Mouse (Mus musculus) ES-CJ7 (cell line): ENCODE results near the gene Tenm4.

Source experiments
- DNase-seq: peaks from one replicate; pipeline ENCODE4 v3.0.0; 2011; ENCODE audit warnings: low read depth, low spot score

Tenm4 gene

DNA sequence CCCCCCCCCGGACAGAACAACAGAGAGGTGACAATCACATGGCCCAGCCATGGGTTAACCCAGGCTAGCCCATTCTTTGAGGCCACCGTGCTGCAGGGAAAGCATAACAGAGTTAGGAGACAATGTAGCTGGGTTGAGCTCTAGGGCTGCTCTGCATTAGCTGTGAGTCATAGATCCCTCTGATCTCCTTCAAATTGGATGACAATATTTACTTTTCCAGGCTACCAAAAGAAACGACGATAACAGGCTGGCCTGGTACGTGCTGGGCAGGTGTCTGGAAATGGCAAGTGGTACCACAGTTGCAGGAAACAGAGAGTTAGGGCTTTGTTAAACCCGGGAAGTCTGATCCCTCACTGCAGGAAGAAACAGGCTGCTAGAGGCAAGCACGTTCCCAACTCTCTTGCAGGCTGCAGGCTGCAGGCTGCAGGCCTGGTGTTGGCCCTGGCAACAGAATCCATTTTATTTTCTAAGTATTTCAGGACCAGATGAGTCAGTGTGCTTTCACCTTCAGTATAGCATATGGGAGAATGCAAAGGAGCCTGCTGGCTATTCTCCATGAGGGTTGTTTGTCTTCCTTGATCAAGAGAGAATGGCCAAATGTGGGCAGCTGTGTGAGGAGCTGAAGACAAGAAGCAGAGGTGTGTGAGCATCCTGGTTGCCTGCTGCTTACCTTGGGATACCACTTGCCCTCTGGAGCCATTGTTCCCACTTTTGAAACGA is 353.6 kb downstream of the Tenm4 start:
- DNase-seq, result no peak

DNA sequence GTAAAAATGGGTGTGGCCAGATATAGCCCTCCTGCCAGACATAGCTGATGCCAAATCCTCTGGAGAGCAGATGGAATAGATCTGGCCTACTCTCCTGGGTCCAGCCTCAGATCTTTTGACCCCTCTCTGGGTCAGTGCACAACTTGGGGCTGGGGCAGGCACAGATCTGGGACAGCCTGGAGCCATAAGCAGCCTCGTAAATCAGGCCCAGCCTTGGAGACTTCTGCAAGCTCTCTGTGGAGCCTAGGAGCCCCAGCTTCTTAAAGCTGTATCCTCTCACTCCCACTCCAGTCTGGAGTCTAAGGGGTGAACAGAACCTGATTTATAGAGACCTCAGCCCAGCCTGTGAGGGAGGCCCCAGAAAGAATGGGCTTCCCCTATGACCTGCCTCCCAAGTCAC is 354.3 kb downstream of the Tenm4 start:
- DNase-seq, result no peak

DNA sequence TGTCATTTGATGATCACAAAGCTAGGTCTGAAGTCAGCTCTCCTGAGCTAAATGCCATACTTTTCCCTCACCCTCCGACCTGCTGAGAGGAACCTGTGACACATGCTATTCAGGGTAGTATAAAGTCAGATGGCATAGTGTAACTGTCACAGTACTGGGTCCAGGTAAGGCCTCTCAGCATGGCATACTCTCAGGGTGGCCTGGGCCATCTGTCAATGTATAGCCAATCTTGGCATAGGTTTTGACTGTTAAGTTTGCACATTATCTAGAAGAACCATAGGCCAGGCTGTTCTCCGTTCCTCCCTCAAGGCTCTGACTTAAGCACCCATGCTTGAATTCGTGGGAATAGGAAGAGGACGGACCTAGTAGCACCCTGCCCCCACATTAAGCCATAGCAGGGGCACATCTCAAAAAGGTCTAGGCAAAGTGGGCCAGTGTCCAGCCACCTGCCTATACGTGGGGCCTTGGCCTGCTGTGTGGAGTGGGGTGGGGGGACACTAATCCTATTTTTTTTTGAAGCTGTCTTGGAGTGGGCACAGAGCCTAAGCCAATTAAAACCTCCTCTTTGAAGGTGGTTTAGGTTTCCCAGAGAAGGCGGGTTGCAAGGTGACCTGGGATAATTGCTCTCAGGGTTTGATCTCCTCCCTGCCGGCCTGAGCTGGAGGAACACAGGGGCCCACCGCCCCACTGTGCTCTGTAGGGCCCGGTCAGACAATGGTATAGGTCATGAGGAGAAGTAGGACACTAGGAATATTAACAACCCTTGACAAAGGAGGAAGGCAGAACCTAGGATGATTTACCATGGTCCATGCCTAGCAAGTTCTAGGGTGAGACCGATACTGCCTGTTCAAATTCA is 359.8 kb downstream of the Tenm4 start:
- DNase-seq, result no peak

DNA sequence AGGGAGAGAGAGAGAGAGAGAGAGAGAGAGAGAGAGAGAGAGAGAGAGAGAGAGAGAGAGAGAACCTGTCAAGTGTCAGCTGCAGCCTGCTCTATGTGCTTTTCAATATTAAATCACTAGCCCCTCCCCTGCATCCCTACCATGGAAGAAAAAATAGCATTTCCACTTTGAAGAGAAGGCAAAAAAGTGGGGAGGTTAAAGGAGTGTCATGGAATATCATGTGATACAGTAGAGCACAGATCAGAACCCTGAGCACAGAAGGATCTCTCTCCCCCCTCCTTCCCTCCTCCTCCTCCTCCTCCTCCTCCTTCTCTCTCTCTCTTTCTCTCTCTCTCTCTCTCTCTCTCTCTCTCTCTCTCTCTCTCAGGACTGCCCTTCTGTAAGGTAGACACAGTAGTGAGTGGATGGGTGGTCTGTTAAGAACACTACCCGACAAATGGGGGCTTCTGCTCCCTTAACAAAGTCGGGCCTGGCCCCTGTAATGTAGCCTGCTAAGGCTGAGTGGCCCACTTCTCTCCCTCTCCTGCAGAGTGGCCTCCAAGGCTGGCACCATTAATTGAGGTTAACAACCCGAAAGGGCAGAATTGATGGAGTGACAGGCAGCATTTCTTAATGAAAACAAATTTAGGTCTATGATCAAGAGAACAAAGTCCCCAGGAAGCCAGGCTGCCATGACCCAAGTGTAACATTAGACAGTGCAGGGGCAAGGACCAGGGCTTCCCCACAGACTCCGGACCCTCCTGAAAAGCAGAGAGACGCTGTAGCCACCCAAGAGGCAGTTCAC is 361.1 kb downstream of the Tenm4 start:
- DNase-seq, result no peak

DNA sequence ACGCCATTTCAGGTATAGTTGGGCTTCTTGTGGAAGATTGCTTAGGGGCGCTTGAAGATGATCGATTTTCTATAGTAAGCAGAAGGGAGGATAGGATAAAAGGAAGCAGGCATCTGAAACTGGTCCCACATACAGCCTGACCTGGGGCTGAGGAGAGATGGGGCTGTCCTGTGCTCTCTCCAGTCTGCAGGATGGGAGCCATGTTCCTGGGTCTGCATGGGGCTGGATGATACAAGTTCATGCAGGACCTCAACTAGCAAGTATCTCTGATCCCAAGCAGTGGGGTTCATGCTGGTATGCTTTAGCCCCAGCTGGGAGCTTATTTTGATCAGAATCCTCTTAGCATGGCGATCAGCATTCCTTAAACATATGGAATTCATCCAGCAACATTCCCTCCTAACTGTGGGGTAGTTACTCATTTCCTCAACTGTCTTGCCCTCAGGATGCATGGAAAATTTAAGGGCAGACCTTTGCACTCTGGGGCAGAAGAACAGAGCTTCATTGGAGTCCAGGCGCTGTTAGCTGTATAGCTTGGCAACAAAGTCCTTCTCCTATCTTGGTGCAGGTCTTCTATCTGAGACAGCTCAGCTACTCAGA is 361.9 kb downstream of the Tenm4 start:
- DNase-seq, result no peak

DNA sequence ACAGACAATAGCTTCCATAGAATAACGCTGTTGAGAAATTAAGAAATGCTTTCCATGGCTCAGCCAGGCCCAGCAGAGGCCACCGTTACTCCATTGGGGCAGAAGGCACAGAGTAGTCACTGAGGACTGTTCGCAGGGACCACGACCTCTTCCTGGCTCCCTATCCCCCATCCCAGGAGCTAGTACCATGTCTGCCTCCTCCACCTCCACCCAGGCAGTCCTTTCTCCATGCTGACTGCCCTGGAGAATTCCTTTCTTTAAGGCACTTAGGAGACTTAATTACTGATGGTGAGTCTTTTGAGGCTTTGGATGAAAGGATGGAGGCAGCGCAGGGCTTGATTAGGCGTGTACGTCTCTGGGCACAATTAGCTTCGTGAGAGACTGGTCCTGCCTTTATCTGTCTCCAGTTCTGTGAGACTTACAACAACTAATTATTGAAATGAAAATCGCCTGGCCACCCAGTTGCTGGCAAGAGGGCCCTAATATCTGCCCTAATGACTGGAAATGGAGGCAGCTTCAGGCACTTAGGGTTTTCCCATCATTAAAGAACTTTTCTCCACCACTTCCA is 365.4 kb downstream of the Tenm4 start:
- DNase-seq, result no peak

DNA sequence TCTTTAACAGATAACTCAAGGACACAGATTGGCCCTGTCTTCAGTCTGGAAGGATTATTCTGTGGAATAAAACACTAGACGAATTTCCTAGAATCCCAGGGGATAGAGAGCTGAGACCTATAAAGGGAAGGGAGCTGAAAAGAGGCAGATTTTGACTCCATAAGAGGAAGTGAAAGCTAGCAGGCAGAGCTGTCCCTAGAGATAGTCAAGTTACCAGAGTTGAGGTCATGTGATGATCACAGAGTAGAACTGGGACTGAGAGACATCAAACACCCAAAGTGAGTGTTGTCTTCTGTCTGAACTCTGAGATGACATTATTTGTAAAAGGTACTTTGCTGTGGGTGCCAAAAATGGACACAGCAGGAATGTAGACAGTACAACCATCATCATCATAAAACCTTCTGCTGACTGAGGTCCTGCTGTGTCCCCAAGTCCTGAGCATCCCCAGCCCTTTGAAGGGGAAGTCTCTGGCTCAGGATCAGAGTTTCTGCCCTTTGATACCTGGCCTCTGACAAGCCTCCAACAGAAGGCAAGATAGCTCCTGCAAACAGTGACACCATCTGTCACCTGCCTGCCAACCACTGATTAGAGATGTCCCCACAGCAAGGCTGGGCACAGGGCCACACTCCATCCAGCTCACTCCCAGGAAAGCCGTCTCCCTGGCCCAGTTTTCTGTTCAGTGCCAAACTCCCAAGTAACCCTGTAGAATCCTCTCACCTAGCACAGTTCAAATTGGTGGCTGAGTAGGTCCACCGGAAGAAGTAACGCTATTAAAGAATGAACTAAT is 368.4 kb downstream of the Tenm4 start:
- no peak for DNase-seq

DNA sequence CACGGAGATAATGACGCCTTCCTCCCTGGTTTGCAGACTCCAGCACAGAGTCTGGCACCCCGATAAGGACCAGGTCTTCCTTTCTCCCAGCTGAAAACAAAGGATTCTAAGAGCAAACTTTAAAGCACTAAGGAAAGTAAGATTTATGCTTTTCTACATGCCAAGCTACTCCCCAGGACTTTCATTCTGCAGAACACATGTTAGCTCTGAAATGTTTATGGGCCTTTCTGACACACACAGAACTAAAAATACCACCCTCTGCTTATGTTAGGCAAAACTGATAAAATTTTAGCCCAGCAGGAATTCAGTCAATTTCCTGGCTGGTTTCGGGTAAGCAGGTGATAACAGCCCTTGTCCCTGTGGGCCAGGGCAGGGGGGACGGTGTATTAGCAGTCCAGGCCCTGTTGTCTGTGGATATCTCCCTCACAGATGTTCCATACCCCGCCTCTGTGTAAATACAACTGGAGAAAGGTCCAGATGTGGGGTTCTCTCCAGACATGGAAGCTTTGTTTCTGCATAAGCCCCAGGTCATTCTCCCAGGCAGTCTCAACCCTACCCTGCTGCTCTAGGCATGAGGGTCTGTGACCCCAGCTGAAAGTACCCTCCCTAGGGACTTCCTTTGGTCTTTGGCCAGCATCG is 369.5 kb downstream of the Tenm4 start:
- DNase-seq, result no peak

DNA sequence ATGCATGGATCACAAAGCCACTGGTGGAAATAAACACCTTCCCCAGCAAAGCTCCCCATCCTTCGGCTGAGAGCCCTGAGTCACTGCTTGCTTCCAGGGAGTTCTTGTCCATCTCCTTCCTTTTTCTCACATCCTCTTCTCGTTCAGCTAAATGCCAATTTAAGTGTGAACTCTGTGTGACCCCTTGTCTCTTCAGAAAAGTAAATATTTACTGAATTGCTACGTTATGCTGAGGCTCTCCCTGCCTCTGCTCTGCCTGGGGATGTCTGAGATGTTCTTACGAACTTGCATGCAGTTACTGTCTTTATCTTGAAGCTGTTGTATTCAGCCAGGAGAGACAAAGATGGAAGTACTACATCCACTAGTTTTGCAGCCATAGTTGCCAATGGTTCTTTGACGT is 374.9 kb downstream of the Tenm4 start:
- DNase-seq, result no peak

DNA sequence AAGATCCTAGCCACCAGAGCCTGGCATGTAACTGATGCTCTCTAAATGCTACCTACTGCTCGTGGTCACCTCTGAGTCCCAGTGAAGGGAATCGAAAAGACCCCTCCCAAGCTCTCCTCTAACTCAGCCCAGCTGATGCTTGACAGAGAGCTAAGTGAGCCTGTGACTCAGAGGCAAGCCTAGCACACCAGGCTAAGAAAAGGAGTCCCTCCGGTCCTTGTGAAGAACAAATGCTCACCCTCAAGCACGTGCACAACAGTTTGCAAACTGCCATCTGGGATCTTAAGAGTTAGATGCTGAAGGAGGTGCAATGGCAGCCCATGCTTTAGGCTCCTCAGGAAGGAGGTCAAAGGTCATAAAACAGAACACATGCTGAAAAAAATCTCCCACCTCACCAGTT is 380.8 kb downstream of the Tenm4 start:
- no peak for DNase-seq

DNA sequence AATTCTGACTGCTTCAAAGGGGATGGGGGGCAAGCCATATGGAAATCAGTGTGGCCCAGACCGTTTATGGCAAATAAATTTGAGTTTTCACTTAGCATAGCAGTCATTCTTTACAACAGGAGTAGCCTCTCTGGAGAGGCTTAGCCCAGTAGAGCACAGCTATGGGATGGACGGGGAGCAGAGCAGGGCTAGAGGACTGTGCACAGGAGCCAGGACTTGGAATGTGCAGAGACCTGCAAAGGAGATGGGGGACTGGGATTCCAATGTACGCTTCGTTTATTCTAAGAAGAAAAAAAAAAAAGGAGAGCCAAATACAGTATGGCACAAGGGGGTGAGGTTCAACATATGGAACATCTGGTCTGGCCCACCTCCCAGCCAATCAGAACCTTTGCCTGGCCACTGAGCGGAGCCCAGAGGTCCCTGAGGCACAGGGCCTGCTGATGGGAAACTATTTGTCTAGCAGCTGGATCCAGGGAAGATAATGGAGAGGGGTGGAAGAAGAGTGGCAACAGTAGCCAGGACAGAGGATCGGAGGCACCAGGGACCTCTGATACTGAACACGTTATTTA is 381.3 kb downstream of the Tenm4 start:
- DNase-seq, result no peak

DNA sequence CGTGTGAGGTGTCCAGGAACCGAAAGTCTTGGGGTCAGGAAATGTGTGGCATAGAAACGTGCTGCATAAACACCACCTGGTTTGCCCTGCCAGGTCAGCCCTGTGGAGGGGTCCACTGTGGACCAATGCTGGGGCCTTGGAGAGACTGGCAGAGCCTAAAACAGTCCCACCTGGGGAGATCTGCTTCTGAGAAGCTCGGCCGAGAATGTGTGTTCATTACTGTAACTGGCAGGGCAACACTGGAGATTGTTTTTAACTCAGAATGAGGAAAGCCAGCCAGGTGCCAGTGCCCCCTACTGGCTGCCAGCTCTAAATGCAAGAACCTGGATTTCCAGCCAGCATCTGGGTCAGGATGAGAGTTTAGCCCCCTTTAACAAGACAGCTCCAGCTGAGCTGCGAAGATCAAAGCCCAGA is 383.2 kb downstream of the Tenm4 start:
- peak; percentile 31 for DNase-seq

DNA sequence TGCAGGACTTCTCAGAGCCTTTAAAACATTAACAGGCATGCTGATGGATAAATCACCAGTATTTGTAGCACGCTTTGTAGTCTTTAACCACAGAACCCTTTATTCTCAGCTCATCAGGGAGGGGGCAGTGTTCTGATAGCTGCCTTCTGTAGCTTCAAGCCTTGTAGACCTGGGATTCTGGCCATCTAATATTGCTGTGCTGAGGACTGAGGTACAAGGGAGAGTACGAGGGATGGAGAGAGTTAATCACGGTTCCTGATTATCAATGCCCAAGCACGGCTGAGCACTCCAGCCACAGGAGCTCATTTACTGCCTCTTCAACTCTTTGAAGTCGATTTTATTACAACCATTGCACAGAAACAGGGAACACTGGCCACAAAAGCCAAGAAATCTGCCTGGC is 384.2 kb downstream of the Tenm4 start:
- no peak for DNase-seq

DNA sequence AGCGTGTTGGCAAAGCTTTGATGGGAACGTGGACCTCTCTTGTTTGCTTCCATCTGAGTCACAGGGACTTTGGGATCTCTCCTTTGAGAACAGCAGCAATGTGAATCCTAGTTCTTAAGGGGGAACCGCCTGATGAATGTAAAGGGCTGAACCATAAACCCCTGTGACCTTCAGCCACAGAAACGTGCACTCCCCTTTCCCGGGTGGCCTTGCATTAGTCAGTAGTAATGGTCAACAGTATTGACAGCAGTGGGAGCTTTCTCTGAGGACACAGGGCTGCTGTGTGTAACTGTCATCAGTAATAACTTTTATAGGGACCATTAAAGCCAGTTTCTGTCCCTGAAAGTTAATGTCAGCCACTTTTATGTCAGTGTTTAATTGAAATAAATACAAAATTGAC is 385.7 kb downstream of the Tenm4 start:
- no peak for DNase-seq

DNA sequence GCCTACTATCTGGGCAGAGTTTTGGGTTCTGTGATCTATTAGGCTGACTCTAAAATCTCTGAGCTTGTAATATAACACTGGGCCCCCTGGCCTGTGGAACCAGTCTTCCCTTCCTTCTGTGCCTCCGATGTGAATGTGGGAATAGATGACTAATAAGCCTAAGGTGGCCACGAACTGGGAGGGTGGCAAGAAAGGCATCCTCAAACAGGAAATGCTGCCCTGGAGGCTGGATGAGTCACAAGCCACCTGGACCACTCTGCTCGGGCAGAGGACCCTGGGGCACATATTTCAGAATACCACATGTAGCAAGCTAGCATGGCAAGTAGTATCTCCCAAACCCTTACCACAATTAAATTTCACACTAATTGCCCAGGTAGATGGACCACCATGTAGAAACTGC is 391.8 kb downstream of the Tenm4 start:
- no peak for DNase-seq

DNA sequence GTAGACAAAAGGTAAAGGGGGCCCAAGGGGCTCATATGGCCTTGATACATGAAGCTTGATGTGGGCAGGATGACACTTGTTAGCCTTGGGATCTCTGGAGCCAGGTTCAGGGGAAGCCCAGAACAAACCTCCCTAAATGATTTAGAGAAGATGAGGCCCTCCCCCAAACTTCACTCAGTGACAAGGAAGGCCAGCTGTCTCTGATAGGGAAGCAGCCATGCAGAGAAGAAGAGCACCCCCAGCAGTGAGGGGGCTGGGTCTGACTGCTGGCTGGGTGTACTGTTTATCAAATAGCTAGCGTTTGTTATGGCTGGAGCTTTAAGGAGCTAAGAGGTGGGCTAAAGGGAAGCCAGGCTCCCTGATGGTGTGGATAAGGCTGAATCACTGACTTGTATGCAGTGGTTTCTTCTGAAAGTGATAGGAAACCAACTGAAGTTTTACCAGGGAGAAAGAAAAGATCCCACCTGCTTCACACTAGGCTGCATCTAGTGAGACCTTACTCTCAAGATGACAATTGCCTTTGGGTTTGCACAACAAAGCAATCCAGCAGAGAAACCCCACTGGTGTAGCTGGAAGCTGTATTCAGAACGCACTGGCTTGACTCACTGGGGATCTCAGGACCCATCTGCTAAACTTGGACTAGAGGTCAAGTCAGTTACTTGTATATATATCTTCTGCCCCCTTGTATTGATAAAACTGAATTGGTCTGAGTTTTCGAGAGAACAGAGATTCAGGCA is 392.5 kb downstream of the Tenm4 start:
- DNase-seq, result peak; percentile 69

DNA sequence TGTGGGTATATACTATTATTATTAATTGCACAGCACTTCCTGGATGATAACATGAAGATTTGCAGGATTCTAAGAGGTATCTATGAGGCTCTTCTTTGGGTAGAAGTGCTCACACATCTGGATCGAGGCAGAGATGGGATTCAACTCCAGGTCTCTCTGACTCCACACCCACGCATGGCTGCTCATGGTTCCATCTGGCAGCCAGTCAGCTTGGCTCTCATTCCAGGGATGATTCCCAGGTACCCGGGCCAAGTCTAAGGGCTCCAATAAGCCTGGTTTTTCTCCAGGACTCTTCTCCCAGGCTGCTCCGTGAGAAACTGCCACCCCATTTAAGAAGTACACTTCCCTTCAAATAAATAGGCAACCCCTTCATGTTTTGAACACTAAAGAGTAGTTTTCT is 394.8 kb downstream of the Tenm4 start:
- DNase-seq, result no peak

DNA sequence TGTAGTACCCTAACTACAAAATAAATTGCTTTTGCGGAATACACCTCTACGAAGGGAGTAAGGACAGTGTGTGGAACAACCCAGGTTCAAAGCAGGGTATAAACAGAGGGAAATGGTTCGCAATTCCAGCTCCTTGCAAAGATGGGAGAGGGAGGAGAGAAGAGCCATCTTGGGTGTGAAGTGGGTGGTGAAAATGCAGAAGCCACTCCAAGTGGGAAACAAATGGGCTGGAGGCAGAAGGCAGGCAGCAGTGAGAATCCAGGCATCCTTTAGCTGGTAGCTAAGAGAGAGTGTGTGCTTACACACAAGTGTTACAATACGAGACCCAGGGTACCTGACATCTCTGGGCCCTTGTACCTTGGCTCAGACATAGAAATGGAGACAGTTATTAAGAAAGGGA is 395.2 kb downstream of the Tenm4 start:
- DNase-seq, result no peak

DNA sequence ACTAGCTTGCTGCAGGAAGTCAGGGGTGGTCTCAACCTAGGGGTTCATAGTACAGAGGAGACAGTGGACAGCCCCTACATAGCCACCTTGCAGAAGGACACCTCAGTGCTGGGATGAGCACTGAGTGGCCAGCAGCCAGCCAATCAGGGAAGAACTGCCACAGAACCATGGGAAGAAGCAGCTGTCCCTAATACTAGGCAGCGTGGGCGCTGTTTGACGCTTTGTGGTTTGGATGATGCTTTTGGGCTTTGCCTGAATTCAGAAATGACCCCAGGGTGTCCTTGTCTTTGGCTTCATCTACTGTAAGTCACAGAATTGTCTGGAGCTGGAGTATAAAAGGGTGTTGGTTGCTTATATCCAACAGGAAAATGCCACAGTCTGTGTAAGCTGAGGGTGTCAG is 397.0 kb downstream of the Tenm4 start:
- DNase-seq, result no peak
